In the genomic region with DNA sequence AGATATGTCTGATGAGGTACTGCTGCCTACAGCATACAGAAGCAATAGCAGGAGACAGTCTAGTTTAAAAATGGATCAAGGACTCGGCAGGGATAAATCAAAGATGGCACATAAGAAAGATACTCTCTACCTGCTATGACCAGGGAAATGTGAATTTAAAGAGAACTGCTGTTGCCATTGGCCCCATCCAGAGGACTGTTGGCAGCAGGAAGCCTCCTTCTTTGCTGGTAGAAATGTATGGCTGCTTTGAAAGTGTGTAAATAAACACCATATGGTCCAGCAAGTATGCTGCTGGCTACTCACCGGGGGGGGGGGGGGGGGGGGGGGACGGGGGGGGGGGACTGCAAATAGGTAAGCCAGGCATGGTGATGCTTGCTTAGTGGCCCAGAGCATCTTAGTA, we compare ENCODE assay signal across 21 mouse cellular contexts.
DNase-seq lines count a peak whose midpoint lies in the region; ATAC-seq and TF ChIP-seq lines count a peak whose summit lies in the region.
"Had no signal": no experiment of that assay in that cellular context is flagged by ENCODE, and none has a peak within 500 bp of the region (broad histone marks: within the 10 kb centered on the region; RNA-seq: fewer than 3 reads in every experiment).

No protein-coding gene starts in this region.

- 0 out of 2 replicates have a peak, but pooled peaks have one; percentile 14 for TF ChIP-seq CTCF in layer of hippocampus, adult 2 months (conservative IDR thresholded peaks at IDR 0.05)

- no peaks in the 10 kb centered on the region for H3K9me3 ChIP-seq in forebrain, embryonic 16.5 days (ENCODE audit: control insufficient read depth, low read length)
- no peaks in the 10 kb centered on the region for H3K9me3 ChIP-seq in forebrain, embryonic 12.5 days
- H3K9me3 ChIP-seq: embryonic facial prominence, embryonic 13.5 days; G1E; hindbrain, embryonic 10.5 days had no signal

- no peak for DNase-seq in cerebellum, adult 8-10 months
- DNase-seq in layer of hippocampus, adult 2 months (ENCODE audit: low spot score in 2 of 2) = no peak
- no peak for DNase-seq in layer of hippocampus, adult 9-10 months (ENCODE audit: low spot score)
- peak; percentile 49 for DNase-seq in cerebellum, adult 9-10 months
- no peak for DNase-seq in ovary, adult 18-20 months (ENCODE audit: low spot score)
- DNase-seq: adrenal gland, postnatal 10 days; B cell, adult 2 months; gastrocnemius, postnatal 10 days; heart, adult 2 months; kidney, adult 8-10 months had no signal

- H3K27ac ChIP-seq in forebrain, embryonic 16.5 days (ENCODE audit: low read length) = no peak overlapping the region
- no peak overlapping the region for H3K27ac ChIP-seq in forebrain, embryonic 12.5 days
- H3K27ac ChIP-seq in layer of hippocampus, adult 2 months = no peak overlapping the region
- H3K27ac ChIP-seq: embryonic facial prominence, embryonic 13.5 days; heart, adult 2 months; hindbrain, embryonic 10.5 days; hindbrain, embryonic 14.5 days had no signal

- no peak overlapping the region for H3K9ac ChIP-seq in forebrain, embryonic 16.5 days (replicated peaks; ENCODE audit: low read depth, low read length)
- no peak overlapping the region for H3K9ac ChIP-seq in forebrain, embryonic 12.5 days
- H3K9ac ChIP-seq: embryonic facial prominence, embryonic 13.5 days; hindbrain, embryonic 14.5 days had no signal

- no peak overlapping the region for H3K4me2 ChIP-seq in forebrain, embryonic 16.5 days (ENCODE audit: low read length)
- no peak overlapping the region for H3K4me2 ChIP-seq in forebrain, embryonic 12.5 days
- H3K4me2 ChIP-seq: embryonic facial prominence, embryonic 13.5 days; heart, embryonic 11.5 days; hindbrain, embryonic 14.5 days had no signal

- H3K36me3 ChIP-seq in forebrain, embryonic 16.5 days (ENCODE audit: control insufficient read depth, insufficient read depth) = no peaks in the 10 kb centered on the region
- H3K36me3 ChIP-seq in forebrain, embryonic 12.5 days (replicated peaks) = no peaks in the 10 kb centered on the region
- H3K36me3 ChIP-seq: embryonic facial prominence, embryonic 13.5 days; G1E; hindbrain, embryonic 10.5 days had no signal

- 36% methylated on average over 2 of the region's 3 CpGs for WGBS in forebrain, embryonic 16.5 days
- WGBS in forebrain, embryonic 12.5 days = 80% methylated on average over 1 of the region's 3 CpGs

- ATAC-seq in cerebellum, adult (ENCODE audit: insufficient number of reproducible peaks, low FRiP score, low TSS enrichment) = peak; percentile 72
- ATAC-seq in forebrain, embryonic 16.5 days = peak; percentile 31; the same call in 1 of the 2 replicates
- ATAC-seq in forebrain, embryonic 12.5 days (ENCODE audit: low FRiP score) = no peak
- ATAC-seq: CD4-positive, CD25-positive, alpha-beta regulatory T cell, adult 4 months; inflammation-experienced regulatory T-cells, adult 6 months; intestine, postnatal 0 days had no signal

- no peaks in the 10 kb centered on the region for H3K27me3 ChIP-seq in forebrain, embryonic 16.5 days (replicated peaks; ENCODE audit: control insufficient read depth, insufficient read depth, low read length)
- no peaks in the 10 kb centered on the region for H3K27me3 ChIP-seq in forebrain, embryonic 12.5 days
- H3K27me3 ChIP-seq: embryonic facial prominence, embryonic 13.5 days had no signal

- H3K4me1 ChIP-seq in forebrain, embryonic 16.5 days (replicated peaks; ENCODE audit: control insufficient read depth, insufficient read depth, low read length) = peaks cover 6% of the 10 kb centered on the region; the same call in 1 of the 2 replicates
- H3K4me1 ChIP-seq in forebrain, embryonic 12.5 days = no peaks in the 10 kb centered on the region
- H3K4me1 ChIP-seq: embryonic facial prominence, embryonic 13.5 days; hindbrain, embryonic 10.5 days had no signal

- H3K4me3 ChIP-seq in forebrain, embryonic 16.5 days (replicated peaks; ENCODE audit: low read length) = no peak overlapping the region
- H3K4me3 ChIP-seq in forebrain, embryonic 12.5 days (replicated peaks) = no peak overlapping the region
- H3K4me3 ChIP-seq in layer of hippocampus, adult 2 months = no peak overlapping the region
- H3K4me3 ChIP-seq: embryonic facial prominence, embryonic 13.5 days; heart, adult 2 months; hindbrain, embryonic 10.5 days had no signal
